Mouse (Mus musculus) brain, embryonic 14.5 days (tissue): ENCODE results near the gene Inafm1.

ENCODE experiments used
- CTCF ChIP-seq: fragments of 200-500 bp; IDR thresholded peaks from 2 replicates; pipeline ENCODE4 v1.5.1; 2012; ENCODE audit warnings: inconsistent platforms, mild to moderate bottlenecking, moderate library complexity, borderline replicate concordance; ENCODE audit not compliant: insufficient read depth, insufficient read length; ENCODE audit errors: extremely low read depth
- POLR2A ChIP-seq: fragments of 200-500 bp; IDR thresholded peaks from 2 replicates; pipeline ENCODE4 v1.6.1; 2012; ENCODE audit warnings: mild to moderate bottlenecking, inconsistent platforms, borderline replicate concordance; ENCODE audit not compliant: poor library complexity, insufficient read depth, insufficient read length, severe bottlenecking; ENCODE audit errors: extremely low read depth

DNA sequence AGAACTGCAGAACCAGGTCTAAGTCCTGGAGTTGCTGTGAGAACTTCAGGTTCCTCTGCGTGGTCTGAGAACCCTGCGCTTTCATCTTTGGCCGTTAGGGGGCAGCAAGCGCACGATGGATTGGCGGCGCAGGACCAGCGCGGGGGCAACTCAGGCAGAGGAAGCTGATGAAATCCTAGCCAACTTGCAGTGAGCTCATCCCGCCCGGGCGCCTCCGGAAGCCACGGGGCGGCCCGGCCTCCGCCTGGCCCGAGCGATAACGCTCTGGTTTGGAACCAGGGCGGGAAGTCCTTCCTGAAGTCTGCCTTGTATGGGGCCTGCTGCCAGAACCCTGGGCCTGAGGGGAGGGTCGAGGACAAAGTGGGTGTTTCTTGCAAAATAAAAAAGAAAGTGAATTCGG, 21.4 kb upstream of the Inafm1 start:
- no peak for TF ChIP-seq POLR2A
- peak; percentile 97 for TF ChIP-seq CTCF
